Mouse (Mus musculus): ENCODE data around the gene Iars.

GRCm38 (mm10) chr13:49651781-49652351 lies 30.0 kb upstream of the Iars start:
- no peak for TF ChIP-seq CTCF (IDR thresholded peaks at IDR 0.05)
- TF ChIP-seq EP300 (IDR thresholded peaks at IDR 0.05): no peak
